Mouse (Mus musculus) hindbrain, embryonic 11.5 days (tissue): ENCODE results near the gene Cdc14a. TPM values are rescaled to one million over a fixed set of nuclear protein-coding genes. Genes with fewer than 3 reads are reported as not detected.

Experiments used
- ATAC-seq: fragments of 200-750 bp; cut with Nextera tagmentation; 2 replicates; pipeline ENCODE4 v1.8.0; 2017; ENCODE audit warnings: mild to moderate bottlenecking, moderate TSS enrichment, moderate library complexity; ENCODE audit not compliant: low FRiP score
- DNase-seq: peaks from one replicate; pipeline ENCODE4 v3.0.0-alpha.2; 2015; ENCODE audit warnings: low spot score
- H3K27ac ChIP-seq: fragments of 300-500 bp; sonication (generic); 2 replicates; pipeline ENCODE4 v1.5.1; 2014; ENCODE audit warnings: mild to moderate bottlenecking, low read depth, low read length
- H3K27me3 ChIP-seq: fragments of 300-500 bp; sonication (generic); 2 replicates; pipeline ENCODE4 v1.6.1; 2014; ENCODE audit warnings: mild to moderate bottlenecking, low read length, moderate library complexity, mixed read lengths; ENCODE audit not compliant: control insufficient read depth, insufficient read depth
- H3K36me3 ChIP-seq: fragments of 300-500 bp; sonication (generic); 2 replicates; pipeline ENCODE4 v1.6.1; 2014; ENCODE audit warnings: mild to moderate bottlenecking, low read length, moderate library complexity, mixed read lengths; ENCODE audit not compliant: control insufficient read depth, insufficient read depth
- H3K4me1 ChIP-seq: fragments of 300-500 bp; sonication (generic); replicated peaks from 2 replicates; pipeline ENCODE4 v1.6.1; 2014; ENCODE audit warnings: low read length, mixed read lengths; ENCODE audit not compliant: control insufficient read depth, insufficient read depth
- H3K4me2 ChIP-seq: fragments of 300-500 bp; sonication (generic); replicated peaks from 2 replicates; pipeline ENCODE4 v1.6.1; 2014; ENCODE audit warnings: mild to moderate bottlenecking, low read depth, low read length
- H3K4me3 ChIP-seq: fragments of 300-500 bp; sonication (generic); 2 replicates; pipeline ENCODE4 v1.5.1; 2014; ENCODE audit warnings: low read depth, low read length
- H3K9ac ChIP-seq: fragments of 300-500 bp; sonication (generic); 2 replicates; pipeline ENCODE4 v1.6.1; 2014; ENCODE audit warnings: low read depth, low read length
- H3K9me3 ChIP-seq: fragments of 300-500 bp; sonication (generic); 2 replicates; pipeline ENCODE4 v1.6.1; 2016; ENCODE audit warnings: low read length; ENCODE audit not compliant: control insufficient read depth
- WGBS: fragments of 180-500 bp; shearing (Covaris S2); extraction: QIAGEN DNeasy Blood & Tissue Kit; methylation state at CpG from one replicate; pipeline ENCODE4 v1.1.7; 2014; 5-methylcytosine and 5-hydroxymethylcytosine counted together
- polyA plus RNA-seq: library from polyadenylated mRNA; unstranded; fragments of >200 nt; fragmentation: Nextera tagmentation; extraction: Ambion mirVana; gene quantifications from 2 replicates; pipeline ENCODE4 v1.2.1, GENCODE M21; 2014

Gene Cdc14a
- polyA plus RNA-seq, 1 experiment from 2014 or later: 14.1 TPM

DNA sequence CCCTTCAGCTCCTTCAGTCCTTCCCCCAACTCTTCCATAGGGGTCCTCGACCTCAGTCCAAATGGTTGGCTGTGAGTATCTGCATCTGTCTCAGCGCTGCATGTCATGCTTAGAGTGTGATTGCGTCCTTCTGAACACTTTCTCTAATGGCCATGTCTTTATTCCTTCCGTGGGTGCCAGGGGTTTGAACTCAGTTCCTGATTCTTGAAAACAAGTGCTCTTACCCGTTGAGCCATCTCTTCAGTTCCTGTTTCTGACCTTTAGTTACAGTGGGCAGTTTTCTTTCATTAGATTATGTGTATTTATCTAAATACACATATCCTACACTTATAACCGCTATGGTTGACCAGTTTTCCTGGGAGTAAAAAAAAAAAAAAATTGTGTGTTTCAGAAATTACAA, 196.9 kb downstream of the Cdc14a start:
- Histone ChIP-seq H3K27ac (no peak overlapping the region), H3K27me3 (no peaks in the 10 kb centered on the region), H3K9ac (no peak overlapping the region), H3K4me3 (no peak overlapping the region), H3K4me2 (no peak overlapping the region), H3K9me3 (no peaks in the 10 kb centered on the region), H3K4me1 (no peaks in the 10 kb centered on the region), H3K36me3 (no peaks in the 10 kb centered on the region)
- WGBS: 86% methylated on average over 6 of the region's 6 CpGs
- no peak for DNase-seq
- no peak for ATAC-seq

Other genes starting within 250 kb of the Cdc14a start
- 0.54 and 0.93 TPM in 2 replicates for gene Gpr88, start 170.5 kb downstream of the Cdc14a start, polyA plus RNA-seq
- gene Rtca, start 84.2 kb upstream of the Cdc14a start, polyA plus RNA-seq: 123 and 132 TPM in 2 replicates
- 13.0 and 14.2 TPM in 2 replicates for gene Dbt, start 89.0 kb upstream of the Cdc14a start, polyA plus RNA-seq
- gene Lrrc39, start 138.9 kb upstream of the Cdc14a start, polyA plus RNA-seq: 0.66 and 0.67 TPM in 2 replicates
- gene Sass6, start 170.9 kb upstream of the Cdc14a start, polyA plus RNA-seq: 32.7 and 34.9 TPM in 2 replicates
- gene Trmt13, start 190.6 kb upstream of the Cdc14a start, polyA plus RNA-seq: 22.8 and 31.3 TPM in 2 replicates
- gene Mfsd14a, start 238.6 kb upstream of the Cdc14a start, polyA plus RNA-seq: 86.5 and 90.4 TPM in 2 replicates